Mouse (Mus musculus) ovary, postnatal 14 days (tissue): ENCODE measurements at regions not wholly inside any gene's neighbourhood (a gene's known extent, or its start where the extent isn't known, plus 50 kb on each side); places are given as distances from the start of the nearest gene placed in this dataset.

Source experiments
- DNase-seq: peaks from one replicate; pipeline ENCODE4 v3.0.0; 2022; ENCODE audit warnings: low spot score

DNA sequence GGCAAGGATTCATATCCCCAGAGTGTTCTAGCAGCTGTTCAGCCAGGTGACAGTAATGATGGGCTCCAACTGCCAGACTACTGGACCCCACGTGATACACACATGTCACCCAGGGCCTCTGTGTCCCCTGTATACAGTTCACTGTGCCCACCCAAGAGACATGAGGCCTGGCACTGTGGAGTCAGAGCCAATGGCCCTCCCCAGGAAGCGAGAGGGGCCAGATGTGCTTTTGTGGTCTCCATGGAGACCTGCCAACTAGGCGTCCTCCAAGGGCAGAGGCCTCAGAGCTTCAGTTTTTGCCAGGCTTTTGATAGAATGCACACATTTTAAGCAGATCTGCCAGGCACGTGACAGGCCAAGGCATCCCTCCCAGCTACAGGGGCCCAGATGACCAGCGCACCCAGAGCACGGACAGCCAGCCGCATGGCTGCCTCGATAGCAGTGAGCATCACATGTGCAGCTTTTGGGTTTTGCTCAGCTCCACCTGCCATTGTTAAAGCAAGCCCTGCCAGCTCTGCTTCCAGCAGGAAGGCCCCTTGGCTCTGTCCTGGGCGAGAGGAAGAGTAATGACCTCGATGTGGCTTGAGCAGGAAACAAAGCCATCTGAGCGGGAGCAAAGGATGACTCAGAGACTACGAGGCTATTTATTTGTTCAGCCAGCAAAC lies 198.1 kb upstream of the Sulf2 start:
- peak; percentile 19 for DNase-seq

DNA sequence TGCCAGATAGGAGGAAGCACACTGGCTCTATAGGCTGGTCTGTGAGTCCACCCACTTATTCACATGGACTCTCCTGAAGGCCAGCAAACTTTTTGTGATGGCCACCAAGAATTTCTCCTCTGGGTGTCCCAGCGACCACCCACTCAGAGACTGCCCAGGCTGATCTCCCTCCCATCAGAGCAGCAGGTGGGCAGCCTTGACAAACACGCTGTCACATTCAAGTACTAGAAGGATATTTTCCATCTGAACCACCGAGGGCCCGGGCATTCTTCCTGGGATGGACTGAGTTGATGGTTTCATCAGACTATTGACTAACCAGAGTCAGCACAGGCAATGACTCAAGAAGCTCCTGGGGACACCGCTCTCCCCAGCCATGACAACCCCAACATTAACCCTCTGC lies 196.5 kb upstream of the Sulf2 start:
- no peak for DNase-seq

DNA sequence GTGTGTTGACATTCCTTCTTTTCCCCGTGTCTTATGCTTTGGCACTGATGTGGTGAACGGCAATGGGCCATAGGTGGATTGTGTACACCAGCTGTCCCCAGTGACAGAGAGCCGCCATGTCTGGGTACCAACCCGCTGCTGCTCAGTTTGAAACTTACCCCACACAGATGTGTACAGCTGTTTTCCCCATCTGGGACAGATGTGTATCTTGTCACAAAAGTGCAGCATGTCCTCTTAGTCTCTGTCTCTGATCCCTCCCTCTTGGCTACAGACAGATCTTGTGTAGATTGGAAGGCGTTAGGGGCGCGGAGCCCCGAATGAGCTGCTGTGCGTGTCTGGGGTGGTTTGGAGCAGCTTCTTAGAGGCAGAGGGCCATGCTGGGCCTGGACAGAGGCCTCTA lies 196.1 kb upstream of the Sulf2 start:
- no peak for DNase-seq

DNA sequence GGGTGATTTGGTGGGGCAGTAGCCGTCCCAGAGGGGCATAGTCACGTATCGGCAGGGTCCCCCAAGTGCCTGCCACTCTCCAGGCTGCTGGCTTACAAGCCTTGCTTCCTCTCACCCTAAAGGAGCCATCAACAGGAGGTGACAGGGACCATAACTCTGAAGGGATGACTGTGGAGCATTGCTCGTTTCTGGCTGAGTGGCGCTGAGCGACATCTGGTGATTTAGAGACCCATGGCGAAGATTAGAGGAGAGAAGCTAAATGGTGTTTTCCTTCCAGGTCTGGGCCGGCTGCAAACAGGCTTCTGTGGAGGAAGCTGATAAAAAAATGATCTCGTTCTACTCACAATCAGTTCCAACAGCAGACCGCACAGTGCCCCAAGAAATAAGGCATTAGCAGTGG lies 193.2 kb upstream of the Sulf2 start:
- no peak for DNase-seq

DNA sequence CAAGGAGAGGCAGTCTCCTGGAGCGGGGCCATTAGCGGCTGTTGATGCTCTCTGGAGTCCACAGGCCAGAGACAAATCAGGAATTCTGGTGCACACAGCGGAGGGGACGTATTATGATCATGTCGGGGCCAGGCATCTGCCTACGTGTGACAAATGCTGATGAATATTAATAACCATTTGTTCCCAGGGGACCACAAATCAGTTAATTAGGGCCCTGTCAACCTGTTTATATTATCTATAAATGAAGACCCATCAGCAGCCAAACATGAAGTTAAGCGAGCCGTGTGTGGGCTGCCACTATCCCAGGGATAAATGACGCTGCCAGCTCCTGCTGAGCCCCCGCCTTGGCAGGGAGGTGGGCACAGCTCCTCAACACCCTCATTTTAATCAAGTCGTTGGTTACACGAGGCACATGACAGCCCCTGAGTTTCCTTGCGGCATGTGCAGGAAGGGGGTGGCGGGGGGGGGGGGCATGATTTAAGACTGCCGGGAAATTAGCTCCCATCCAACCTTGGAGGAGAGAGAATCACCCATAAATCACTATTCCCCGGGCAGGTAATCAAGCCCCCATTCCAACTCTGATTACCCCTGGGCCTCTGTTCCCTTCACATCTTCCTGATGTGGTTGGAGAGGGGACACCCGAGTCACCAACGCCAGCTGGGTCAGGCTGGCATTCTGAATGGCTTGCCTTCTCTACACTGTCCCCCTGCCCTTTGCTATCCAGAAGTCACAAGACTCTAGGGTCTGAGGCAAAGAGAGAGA lies 191.1 kb upstream of the Sulf2 start:
- no peak for DNase-seq

DNA sequence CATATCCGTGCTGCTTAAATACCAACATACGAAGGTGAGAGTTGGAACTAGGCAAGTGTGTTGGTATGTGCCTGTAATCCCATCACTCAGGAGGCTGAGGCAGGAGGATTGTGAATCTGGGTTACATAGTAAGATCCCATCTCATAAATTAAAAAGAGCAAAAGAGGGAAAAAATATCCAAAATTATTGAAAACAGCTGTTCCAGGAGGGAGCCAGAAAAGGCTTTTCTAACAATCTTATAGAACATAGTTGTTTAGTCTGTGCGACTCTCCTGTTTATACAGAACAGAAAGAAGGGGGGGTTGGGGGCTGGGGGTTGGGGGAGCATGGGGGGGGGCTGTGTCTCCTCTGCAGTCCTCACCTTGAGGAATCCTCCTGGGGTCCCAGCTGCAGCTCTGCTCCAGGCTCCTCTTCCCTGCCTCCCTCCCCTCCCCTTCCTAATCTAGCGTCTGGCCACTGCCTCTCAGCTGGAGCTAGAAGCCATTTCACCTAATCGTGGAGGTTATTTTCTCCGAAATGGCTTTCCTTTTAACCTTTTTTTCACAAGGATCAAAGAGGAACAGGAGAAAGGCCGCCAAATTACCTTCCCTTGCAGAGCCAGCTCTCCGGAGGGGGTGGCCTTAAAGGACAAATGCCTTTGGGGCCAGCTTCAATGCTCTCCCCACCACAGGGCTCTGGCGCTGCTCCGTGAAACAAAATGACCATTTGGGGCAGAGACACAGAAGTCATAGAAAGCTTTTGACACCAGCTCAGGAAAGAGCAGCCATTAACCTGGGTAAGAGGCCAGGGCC lies 188.3 kb upstream of the Sulf2 start:
- no peak for DNase-seq

DNA sequence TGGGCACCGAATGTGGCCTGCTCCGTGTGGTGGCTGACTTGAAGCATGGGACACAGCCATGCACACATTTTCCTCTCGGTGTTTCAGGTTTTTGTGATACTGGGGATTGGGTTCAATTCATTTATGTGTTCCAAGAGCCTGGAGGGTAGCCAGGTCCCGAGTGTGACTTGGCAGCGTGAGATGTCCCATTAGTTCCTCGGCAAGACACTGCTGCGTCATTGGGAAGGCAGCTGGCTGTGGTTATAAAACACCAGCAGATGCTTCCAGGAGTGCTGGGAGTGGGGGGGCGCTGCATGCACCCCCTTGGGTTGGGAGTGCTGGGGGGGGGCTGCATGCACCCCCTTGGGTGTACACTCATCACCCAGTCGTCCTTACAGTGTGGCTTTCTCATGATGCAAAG lies 186.9 kb upstream of the Sulf2 start:
- DNase-seq: no peak

DNA sequence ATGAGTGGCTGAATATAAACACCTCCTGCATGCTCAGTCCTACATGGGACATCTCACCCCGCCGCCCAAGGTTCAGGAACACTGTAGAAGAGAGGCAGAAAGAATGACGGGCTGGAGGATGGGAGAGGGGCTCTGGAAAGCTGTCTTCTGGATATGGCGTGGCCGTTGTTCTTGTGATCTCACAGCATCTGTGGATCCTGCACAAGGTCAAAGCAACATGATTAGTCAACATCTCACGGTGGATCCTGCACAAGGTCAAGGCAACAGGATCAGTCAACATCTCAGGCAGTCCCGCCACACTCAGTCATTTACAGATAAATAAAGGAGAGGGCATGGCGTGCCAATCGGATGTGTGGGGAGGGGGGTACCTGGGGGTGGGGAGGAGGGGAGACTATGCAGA lies 184.7 kb upstream of the Sulf2 start:
- DNase-seq: no peak

DNA sequence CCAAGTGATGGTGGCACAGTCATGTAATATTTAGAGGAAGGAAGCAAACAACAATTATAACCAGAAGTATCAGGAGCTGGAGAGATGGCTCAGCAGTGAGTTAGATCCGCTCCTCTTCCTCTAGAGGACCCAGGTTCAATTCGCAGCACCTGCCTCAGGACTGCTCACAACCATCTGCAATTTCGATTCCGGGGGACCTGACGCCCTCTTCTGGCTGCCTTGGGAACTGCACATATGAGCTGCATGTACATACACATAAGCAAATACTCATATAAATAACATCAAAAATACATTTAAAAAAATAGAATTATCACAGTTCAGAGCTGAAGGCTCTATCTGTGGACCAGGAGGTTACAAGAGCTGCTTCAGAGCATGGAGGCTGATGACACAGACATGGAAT lies 184.0 kb upstream of the Sulf2 start:
- no peak for DNase-seq

DNA sequence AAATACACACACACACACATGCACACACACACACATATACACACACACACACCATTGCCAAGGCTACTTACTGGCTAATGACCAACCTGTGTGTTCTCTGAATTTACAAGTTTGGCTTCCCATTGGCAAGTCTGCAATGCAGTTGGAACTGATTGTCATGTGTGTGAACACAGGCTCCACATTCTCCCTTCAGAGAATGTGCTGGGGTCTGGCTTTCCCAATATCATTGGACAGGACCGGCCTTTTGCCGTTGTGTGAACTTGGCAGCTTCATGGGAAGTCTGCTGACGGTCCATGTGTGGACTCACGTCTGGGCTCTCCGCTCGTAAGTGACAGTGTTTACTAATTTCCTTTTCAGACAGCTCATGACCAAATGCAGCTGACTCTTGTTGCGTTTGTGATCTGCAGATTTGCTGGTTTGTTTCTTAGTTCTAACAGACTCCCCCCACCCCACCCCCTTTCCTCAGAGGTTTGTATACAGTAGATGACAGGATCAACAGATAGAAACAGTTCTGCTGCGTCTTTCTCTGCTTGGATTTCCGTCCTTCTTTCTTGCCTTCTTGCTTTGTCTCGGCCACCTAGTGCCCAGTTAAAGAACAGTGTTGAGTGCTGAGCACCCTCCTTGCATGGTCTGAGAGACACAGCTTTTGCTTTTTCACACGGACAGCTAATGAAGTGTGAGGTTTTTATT lies 183.1 kb upstream of the Sulf2 start:
- no peak for DNase-seq

DNA sequence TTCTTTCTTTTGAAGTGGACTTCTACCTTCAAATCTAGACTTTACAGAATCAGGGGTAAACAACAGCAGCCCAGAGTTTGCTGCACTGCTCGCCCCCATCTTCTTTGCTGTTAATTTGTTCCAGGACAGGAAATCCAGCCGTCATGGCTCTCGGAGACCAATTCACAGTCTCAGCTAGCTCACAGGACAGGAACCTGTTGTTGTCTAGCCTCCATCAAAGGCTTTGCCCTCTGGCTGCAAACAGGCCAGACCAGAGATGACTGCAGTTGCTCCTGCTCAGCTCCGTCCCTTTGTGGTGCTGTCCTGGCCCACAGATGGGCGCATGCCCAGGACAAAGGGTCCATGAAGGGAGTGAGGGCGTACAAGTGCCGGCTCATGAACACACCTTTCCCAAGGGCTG lies 182.2 kb upstream of the Sulf2 start:
- no peak for DNase-seq

DNA sequence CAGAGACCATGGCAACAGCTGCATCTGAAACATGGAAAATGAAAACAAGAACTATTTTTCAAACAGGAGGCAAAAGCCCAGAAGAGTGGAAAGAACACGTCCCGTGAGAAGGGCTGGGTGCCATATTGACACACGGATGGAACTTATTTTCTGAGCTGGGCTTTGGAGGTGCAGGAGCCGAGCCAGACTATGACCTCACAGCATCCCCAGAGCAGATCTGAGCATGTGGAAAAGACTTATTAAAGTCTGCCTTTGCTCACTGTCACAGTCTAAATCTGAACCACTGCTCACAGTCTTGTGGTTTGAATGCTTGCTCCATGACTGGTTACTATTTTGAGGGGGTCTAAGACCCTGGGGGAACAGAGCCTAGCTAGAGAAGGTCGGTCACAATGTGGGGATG lies 180.2 kb upstream of the Sulf2 start:
- no peak for DNase-seq

DNA sequence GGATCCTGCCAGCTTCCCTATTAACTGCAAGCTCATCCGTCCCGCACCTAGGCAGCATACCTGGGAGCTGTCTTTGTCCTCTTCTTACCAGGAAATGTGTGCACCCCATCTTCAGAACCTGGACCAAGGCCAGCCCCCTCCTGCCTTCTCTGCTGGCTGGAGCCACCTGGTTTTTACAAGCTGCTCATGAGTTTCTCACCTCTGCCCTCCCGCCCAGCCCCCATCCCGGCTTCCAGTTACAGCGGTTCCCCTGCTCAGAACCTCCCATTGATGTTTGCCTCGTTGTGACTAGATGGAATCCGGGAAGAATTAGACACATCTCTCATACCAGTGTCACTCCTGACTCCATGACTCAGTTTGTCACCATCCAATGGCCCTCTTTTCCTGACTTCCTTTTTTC lies 179.1 kb upstream of the Sulf2 start:
- DNase-seq: no peak

DNA sequence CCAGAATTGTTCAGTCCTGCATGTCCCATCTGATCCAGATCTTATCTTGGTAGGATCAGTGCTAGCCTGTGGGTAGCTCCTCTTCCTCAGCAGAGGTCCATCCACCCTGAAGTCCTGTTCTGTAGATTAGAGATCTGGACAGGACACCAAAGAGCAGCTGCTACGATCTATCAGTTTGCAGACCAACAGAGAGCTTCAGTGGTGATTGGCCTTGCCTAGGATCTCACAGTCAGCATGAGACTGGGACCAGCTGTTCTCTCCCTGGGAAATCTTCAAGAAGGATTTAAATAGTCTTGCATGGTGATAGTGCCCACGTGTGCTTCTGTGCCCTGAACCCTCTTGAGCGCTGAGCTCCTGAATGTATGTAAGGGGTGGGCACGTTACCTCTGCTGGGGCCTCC lies 178.4 kb upstream of the Sulf2 start:
- DNase-seq: no peak

DNA sequence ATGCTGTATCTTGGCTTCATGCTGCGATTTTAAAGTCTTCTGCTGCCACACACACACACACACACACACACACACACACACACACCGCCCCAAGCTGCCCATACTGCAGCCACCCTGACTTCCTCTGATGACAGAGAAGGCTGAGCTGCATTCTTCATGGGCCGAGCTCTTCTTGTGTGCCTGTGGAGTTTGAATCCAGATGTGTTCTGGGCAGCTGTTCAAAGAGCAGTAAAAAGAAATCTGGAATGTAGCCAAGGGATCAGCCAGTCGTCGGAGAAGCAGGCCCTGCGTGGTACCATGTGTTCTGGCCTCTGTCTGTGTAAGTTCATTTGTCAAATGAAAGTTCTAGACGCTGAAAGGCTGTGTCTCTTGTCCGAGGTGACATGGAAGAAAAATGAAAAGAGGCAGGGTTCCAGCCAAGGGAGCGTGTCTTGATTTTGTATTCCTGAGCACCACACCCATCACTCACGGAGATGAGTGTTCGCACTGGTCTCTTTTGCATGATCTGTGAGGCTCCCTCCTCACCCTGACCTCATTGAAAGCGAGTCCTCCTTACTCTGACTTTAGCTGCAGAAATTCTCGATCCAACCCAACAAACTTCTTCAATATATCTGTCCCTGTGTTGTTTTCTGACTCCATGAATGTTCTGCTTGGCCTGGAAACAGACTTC lies 177.4 kb upstream of the Sulf2 start:
- DNase-seq: no peak

DNA sequence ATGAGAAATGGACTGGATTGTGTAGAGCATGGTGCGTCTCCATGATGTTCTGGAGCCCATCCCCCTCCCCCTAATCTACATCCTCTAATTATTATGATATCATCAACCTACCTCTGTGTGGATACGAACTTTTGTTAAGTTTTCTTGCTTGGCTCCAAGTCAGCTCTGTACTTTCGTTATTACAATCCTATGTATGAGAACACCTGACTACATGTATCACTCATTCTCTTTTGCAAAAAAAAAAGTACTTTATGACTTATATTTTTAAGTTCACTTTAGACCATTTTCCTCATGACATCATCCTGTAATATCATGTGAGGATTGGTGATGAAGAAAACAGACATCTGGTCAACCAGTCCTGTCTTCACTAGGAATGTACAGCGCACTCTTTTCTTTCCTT lies 175.7 kb upstream of the Sulf2 start:
- no peak for DNase-seq

DNA sequence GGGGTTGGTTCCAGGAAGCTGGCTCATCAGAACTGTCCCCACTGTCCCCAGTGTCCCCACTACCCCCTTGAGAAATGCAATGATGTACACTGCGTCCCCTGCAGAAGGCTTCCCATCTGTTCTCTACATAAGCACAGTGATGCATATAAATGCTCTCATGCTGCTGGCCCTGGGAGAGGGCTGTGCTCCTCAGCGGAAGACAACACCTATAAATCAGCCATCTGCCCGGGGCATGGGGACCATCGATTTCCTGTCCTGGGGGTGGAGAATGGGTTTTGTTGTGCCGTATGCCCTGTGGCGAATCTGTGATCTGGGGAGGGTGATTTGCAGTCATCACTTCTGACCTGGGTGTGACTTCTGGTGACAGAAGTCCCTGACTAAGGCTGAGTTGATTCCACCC lies 174.9 kb upstream of the Sulf2 start:
- DNase-seq: no peak

DNA sequence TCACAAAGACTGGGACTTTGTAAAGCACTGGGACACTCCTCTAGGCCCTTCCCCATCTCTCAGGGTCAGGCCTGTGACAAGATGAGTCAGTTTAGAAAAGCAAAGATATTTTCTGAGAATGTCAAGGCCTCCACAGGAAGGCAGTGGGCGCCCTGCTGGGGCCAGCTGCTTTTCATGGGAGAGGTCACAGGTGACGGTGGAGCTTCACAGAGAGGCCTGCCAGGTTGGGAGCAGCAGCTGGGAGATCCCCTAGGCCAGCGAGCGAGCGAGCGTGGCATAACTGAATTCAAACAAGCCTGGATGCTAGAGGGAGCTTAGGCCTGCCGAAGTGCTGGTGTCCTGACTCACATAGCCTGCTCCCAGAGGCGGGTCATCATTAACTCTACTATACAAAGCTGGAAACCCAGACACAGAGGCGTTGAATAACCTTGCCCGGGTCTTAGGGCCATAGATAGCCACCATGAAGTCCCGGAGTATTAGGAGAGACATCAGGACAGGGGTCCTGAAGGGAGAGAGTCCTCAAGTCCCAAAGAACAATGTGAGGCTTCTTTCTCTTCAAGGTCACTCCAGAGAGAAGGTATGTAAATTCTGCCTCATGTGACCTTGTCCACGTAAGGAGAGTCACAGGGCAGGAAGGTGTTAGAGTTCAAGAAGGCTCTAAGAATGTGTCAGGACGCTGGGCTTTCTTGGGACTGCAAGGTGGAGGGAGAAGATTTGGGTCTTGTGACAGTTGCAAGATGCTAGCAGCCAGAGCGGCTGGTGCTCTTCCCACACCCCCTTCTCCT lies 174.3 kb upstream of the Sulf2 start:
- no peak for DNase-seq

DNA sequence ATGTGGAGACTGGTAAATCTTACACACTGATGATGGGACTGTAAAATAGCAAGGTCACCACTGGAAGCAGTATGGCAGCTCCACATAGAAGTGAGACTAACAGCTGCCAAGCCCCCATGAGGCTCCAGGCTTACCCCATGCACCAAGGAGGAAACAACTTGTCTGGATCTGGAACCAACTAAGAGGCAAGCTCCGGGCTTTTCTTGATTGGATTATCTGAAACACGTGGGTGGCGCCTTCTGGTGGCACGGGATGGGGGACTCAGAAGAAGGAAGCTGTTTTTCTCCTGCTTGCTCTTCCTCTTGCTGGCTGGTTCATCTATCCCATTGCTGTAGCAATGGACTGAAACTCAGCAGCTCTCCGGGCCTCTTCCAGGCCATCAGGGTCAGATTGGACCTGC lies 171.5 kb upstream of the Sulf2 start:
- no peak for DNase-seq

DNA sequence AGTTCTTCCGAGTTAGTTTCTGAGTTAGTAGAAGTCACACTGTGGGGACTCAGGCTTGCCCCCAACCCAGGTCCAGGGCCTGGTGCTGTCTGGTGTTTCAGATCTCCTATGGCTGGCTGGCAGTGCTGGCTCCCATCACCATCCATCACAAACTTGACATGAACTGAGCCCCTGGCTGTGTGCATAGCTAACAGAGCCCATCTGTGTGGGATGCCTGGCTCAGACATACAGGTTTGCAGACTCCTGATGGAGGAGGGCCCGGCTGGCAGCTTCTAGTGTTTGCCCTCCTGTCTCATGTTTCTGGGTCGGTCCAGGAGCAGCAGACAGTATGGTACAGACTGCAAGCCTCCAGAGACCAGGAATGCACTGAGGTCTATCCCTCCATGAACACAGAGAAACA lies 169.5 kb upstream of the Sulf2 start:
- DNase-seq: no peak

DNA sequence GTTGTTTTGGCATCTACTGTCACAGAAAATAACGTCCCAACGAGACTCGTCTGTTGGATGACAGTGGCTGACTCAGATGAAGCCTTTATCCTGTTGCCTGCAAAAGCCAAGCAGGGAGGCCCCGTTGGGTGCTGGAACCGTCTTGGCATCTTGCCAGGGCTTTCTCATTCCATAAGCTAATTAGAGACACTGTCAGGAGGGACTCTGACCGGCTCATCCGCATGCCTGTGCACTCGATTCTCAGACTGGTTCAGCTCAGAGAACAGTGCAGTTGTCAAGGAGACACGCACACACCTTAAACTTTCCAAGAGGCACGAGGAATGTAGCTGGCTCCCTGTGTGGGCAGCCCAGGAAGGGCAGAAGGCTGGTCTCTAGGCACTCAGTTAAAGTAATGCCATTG lies 169.0 kb upstream of the Sulf2 start:
- DNase-seq: no peak
